Mouse (Mus musculus) bone marrow macrophage, adult 2 months (primary cell): Measurements from ENCODE around the gene Gm4779.

Experiments used
- CTCF ChIP-seq: IDR thresholded peaks from 2 replicates; pipeline ENCODE4 v1.5.1; 2012; ENCODE audit warnings: low read depth, mild to moderate bottlenecking, low read length, moderate library complexity
- POLR2A ChIP-seq: IDR thresholded peaks from 2 replicates; pipeline ENCODE4 v1.6.1; 2012; ENCODE audit warnings: mild to moderate bottlenecking, low read depth, low read length, borderline replicate concordance

DNA sequence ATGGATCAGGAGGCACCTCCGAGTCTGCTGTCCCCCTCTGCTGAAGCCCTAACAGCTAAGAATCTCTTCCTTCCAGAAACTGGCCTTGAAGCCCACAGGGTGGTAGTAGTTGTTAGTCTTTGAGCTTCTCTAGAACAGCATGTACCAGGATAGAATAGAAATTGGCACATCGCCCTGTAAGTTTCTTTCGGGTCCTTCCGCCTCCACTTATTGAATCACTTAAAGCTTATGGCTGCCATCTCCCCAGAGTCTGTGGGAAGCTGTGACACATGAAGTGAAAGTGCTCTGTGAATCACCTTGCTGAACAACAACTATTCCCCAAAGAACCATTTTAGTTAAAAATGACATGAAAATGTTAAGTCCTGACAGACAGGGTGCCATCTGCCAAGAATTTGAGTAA lies 29.1 kb downstream of the Gm4779 start:
- TF ChIP-seq POLR2A (no peak), CTCF (no peak)
